Mouse (Mus musculus) midbrain, postnatal 0 days (tissue): ENCODE results near the gene Pfkfb1. TPM values are rescaled to one million over a fixed set of nuclear protein-coding genes. Genes with fewer than 3 reads are reported as not detected.
A peak's percentile ranks its signal among the peaks of the same experiment; 100 is the strongest.

Experiments used
- ATAC-seq: fragments of 200-750 bp; cut with Nextera tagmentation; 2 replicates; pipeline ENCODE4 v1.8.0; 2017; ENCODE audit warnings: moderate number of reproducible peaks, mild to moderate bottlenecking, moderate TSS enrichment, moderate library complexity; ENCODE audit not compliant: low FRiP score
- DNase-seq: peaks from one replicate; pipeline ENCODE4 v3.0.0-alpha.2; 2015; ENCODE audit warnings: low spot score
- H3K27ac ChIP-seq: fragments of 300-500 bp; sonication (generic); 2 replicates; pipeline ENCODE4 v1.5.1; 2014; ENCODE audit warnings: low read depth, mild to moderate bottlenecking, low read length, mixed read lengths
- H3K27me3 ChIP-seq: fragments of 300-500 bp; sonication (generic); 2 replicates; pipeline ENCODE4 v1.6.1; 2014; ENCODE audit warnings: low read length, control low read depth, mixed read lengths; ENCODE audit not compliant: insufficient read depth
- H3K36me3 ChIP-seq: fragments of 300-500 bp; sonication (generic); 2 replicates; pipeline ENCODE4 v1.6.1; 2014; ENCODE audit warnings: low read length, control low read depth, mixed read lengths; ENCODE audit not compliant: insufficient read depth
- H3K4me1 ChIP-seq: fragments of 300-500 bp; sonication (generic); 2 replicates; pipeline ENCODE4 v1.6.1; 2014; ENCODE audit warnings: mild to moderate bottlenecking, control low read depth, antibody characterized with exemption, low read length, mixed read lengths; ENCODE audit not compliant: insufficient read depth
- H3K4me2 ChIP-seq: fragments of 300-500 bp; sonication (generic); 2 replicates; pipeline ENCODE4 v1.6.1; 2014; ENCODE audit warnings: low read depth, mild to moderate bottlenecking, low read length, mixed read lengths; ENCODE audit not compliant: poor library complexity, severe bottlenecking
- H3K4me3 ChIP-seq: fragments of 300-500 bp; sonication (generic); 2 replicates; pipeline ENCODE4 v1.5.1; 2014; ENCODE audit warnings: low read depth, mild to moderate bottlenecking, low read length, moderate library complexity
- H3K9ac ChIP-seq: fragments of 300-500 bp; sonication (generic); replicated peaks from 2 replicates; pipeline ENCODE4 v1.6.1; 2014; ENCODE audit warnings: mild to moderate bottlenecking, low read length, moderate library complexity, mixed read lengths; ENCODE audit not compliant: poor library complexity, severe bottlenecking
- H3K9me3 ChIP-seq: fragments of 300-500 bp; sonication (generic); 2 replicates; pipeline ENCODE4 v1.6.1; 2016; ENCODE audit warnings: low read length, control low read depth
- CTCF ChIP-seq: IDR thresholded peaks from 2 replicates; pipeline ENCODE4 v1.5.1; 2016; ENCODE audit warnings: antibody characterized with exemption, mild to moderate bottlenecking
- WGBS: fragments of 180-500 bp; shearing (Covaris S2); extraction: QIAGEN DNeasy Blood & Tissue Kit; methylation state at CpG from one replicate; pipeline ENCODE4 v1.1.7; 2014; 5-methylcytosine and 5-hydroxymethylcytosine counted together
- polyA plus RNA-seq: library from polyadenylated mRNA; unstranded; fragments of >200 nt; fragmentation: Nextera tagmentation; extraction: Ambion mirVana; gene quantifications from 2 replicates; pipeline ENCODE4 v1.2.1, GENCODE M21; 2015
- total RNA-seq: library from RNA; depleted of rRNA; stranded (reverse); fragments of >200 nt; gene quantifications from 2 replicates; pipeline ENCODE4 v1.2.3, GENCODE M21; 2014

Pfkfb1 gene
- total and polyA plus RNA-seq, 2 experiments from 2014 or later: 3.2 to 4.9 TPM

- Histone ChIP-seq H3K4me2 (no peak overlapping the region), H3K4me1 (no peaks in the 10 kb centered on the region), H3K9me3 (no peaks in the 10 kb centered on the region), H3K4me3 (no peak overlapping the region), H3K27ac (no peak overlapping the region), H3K36me3 (no peaks in the 10 kb centered on the region), H3K27me3 (no peaks in the 10 kb centered on the region), H3K9ac (no peak overlapping the region)
- TF ChIP-seq CTCF: no peak
- 92% methylated on average over 3 of the region's 3 CpGs for WGBS
- no peak for ATAC-seq
- no peak for DNase-seq
Measured at GRCm38 (mm10) chrX:150594176-150594575, 6.1 kb downstream of the Pfkfb1 start.

DNA sequence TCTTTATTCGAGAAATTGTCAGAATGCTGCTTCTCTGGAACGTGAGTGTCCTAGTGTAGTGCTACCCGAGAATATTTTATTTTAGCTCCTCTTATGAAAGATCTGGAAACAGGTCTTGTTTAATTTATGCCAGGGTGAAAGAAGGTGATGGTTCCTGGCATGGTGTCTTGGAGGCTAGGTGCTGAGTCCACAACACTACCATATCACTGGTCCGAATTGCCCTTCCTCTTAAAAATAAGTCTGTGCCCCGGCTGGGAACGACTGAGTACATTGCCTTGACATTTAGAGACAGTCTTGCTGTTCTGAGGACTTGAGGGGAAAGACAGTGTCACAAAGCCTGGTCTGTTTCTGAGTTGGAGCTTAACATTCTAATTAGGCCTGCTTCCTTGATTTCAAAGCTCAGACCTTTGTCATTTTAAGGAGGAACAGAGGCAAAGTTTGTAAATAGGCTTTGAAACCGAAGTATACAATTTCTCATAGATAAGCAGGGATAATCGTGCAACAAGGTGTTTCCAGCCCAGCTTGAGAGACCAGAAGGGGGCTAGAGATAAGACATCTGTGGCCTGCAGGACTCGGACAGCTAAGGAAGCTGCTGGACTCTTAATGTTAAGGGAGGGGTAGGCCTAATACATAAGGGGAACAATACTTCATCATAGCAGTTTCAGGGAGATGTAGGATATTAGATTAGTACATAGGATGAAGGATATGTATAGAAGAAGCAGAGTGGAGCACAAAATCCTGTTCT lies 7.2 kb downstream of the Pfkfb1 start:
- DNase-seq: no peak
- WGBS: 77% methylated on average over 9 of the region's 9 CpGs
- Histone ChIP-seq H3K36me3 (no peaks in the 10 kb centered on the region), H3K9ac (no peak overlapping the region), H3K4me3 (no peak overlapping the region), H3K9me3 (no peaks in the 10 kb centered on the region), H3K27ac (no peak overlapping the region), H3K27me3 (no peaks in the 10 kb centered on the region), H3K4me1 (no peaks in the 10 kb centered on the region), H3K4me2 (no peak overlapping the region)
- TF ChIP-seq CTCF: no peak
- ATAC-seq: no peak

DNA sequence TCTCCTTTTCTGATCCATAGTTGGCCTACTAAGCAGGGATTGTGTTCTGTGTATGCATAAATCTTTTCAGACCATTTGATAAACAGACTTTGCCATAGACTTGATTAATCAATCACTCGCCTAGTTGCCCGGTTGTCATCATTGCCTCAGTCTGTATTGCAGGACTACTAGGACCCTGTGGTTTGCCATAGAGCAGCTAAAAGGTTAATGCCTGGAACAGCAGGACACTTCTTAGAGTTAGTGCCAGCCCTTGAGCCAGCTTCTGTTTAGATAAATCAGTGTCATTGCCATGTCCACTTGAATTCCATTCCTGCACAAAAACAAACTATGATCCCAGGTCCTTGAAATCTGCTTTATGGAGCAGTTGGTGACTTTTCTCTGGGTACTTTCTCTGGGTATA lies 10.9 kb downstream of the Pfkfb1 start:
- TF ChIP-seq CTCF: no peak
- 74% methylated on average over 2 of the region's 2 CpGs for WGBS
- no peak for ATAC-seq

DNA sequence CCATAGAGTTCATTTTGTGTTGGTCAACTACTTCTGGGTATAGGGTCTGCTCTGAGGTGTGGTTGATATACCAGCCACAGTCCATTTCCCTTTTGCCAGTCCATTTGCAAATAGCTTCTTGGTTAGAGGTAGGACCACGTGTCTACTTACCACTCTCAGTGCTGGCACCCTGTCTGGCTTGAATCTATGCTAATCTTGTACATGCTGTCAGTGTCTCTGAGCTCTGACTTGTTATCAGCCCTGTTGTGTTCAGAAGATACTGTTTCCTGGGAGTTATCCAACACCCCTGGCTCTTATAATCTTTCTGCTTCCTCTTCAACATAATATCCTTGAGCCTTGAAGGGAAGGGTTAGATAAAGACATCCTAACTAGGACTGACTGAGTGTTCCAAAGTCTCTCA lies 48.4 kb downstream of the Pfkfb1 start:
- Histone ChIP-seq H3K27ac (no peak overlapping the region), H3K9me3 (no peaks in the 10 kb centered on the region), H3K4me1 (no peaks in the 10 kb centered on the region), H3K27me3 (no peaks in the 10 kb centered on the region), H3K36me3 (no peaks in the 10 kb centered on the region), H3K4me2 (no peak overlapping the region), H3K4me3 (no peak overlapping the region), H3K9ac (no peak overlapping the region)
- DNase-seq: no peak
- no peak for ATAC-seq
- 71% methylated on average over 1 of the region's 1 CpGs for whole genome bisulfite sequencing
- TF ChIP-seq CTCF: no peak

More for the DNA sequence above, 10.9 kb downstream of the Pfkfb1 start:
- no peak for DNase-seq
- H3K9me3 ChIP-seq: no peaks in the 10 kb centered on the region
- no peak overlapping the region for H3K27ac ChIP-seq
- H3K36me3 ChIP-seq: no peaks in the 10 kb centered on the region
- no peaks in the 10 kb centered on the region for H3K27me3 ChIP-seq
- H3K9ac ChIP-seq: no peak overlapping the region
- H3K4me3 ChIP-seq: no peak overlapping the region
- no peaks in the 10 kb centered on the region for H3K4me1 ChIP-seq
- H3K4me2 ChIP-seq: no peak overlapping the region

- 35% methylated on average over 19 of the region's 44 CpGs for WGBS
- Histone ChIP-seq H3K27me3 (no peaks in the 10 kb centered on the region), H3K4me2 (peak overlapping the region; percentile 37)
Measured at GRCm38 (mm10) chrX:150656122-150656907, 68.3 kb downstream of the Pfkfb1 start.

More at GRCm38 (mm10) chrX:150656122-150656907, 68.3 kb downstream of the Pfkfb1 start:
- no peak for TF ChIP-seq CTCF
- Histone ChIP-seq H3K9me3 (no peaks in the 10 kb centered on the region), H3K4me3 (peak overlapping the region; percentile 52), H3K36me3 (0 out of 2 replicates have a peak, but pooled peaks cover 4% of the 10 kb centered on the region), H3K4me1 (no peaks in the 10 kb centered on the region), H3K9ac (peak overlapping the region; percentile 64), H3K27ac (peak overlapping the region; percentile 74)
- peak; percentile 86 for DNase-seq
- peak; percentile 73 for ATAC-seq
